Mouse (Mus musculus) cerebellum, adult 9-11 months (tissue): Measurements from ENCODE around the gene Gm28048.

Source experiments
- DNase-seq: peaks from one replicate; pipeline ENCODE4 v3.0.0; 2022

The Gm28048 gene

DNA sequence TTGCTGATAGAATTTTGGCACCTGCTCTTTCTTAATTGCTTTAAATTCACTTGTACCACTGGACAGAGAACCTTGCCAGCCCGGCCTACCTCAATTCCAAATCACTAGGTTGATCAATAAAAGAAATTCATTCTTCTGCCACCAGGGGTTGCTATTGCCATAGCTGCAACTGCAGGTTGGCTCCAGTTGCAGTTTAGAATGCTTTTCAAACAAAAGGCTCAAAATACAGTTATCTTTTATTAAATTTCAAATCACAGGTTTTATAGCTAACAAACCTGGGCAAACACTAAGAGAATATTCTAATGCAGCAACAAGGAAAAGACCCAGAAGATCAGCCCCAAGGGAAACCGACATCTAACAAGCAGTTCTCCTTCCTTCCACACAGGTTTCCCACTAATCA lies 5.5 kb upstream of the Gm28048 start:
- DNase-seq, result no peak

- no peak for DNase-seq
Observed at GRCm38 (mm10) chr11:22985510-22985909, 3.6 kb upstream of the Gm28048 start.

- no peak for DNase-seq
Observed at GRCm38 (mm10) chr11:22982846-22983245, 956 bp upstream of the Gm28048 start.

DNA sequence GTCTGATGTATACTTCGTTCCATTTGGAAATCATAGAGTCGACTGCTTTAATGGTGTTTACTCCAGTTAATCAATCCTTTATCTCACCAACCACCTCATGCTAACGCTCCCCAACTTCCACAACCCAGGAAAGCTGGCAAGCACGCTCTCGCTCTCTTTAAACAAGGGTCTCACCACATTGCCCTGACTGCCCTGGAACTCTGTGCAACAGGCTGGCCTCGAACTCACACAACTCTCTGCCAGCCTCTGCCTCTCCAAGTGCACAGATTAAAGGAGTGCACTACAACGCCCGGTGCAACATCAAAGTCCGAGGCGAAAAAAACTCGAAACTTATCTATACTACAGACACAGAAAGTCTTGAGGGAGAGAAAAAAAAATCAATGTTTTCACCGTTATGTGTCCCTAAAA lies 343 bp downstream of the Gm28048 start:
- peak; percentile 61 for DNase-seq

DNA sequence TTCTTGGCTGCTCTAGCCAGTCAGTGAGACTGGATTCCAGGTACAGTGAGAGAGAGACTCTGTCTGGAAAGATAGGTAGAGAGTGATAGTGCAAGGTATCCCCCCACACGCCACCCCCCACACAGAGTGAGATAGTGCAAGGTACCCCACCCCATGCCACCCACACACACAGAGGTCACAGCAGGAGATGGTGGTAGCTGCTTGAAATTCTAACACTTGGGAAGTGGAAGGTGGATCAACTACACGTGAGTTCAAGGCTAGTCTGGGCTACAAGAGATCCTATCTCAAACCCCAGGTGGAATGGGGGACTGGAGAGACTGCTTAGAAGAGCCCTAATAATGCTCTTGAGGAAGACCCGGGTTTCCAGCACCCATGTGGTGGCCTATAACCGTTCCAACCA lies 849 bp downstream of the Gm28048 start:
- DNase-seq, result no peak

DNA sequence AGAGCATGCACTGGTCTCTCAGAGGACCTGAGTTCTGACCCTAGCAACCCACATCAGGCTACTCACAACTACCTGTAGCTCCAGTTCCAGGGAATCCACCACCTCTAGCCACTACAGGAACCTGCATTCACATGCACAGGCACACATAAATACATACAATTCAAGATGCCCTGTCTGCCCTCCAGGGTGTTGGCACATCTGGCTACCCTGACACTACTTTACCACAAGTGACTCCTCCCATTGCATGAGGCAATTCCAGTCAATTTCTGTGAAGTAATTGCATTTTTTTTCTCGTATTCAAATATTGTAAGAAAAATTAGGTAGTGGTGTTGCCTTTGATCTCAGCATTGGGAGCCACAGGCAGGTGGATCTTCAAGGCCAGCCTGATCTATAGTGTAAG lies 2.7 kb downstream of the Gm28048 start:
- DNase-seq, result no peak

- peak; percentile 80 for DNase-seq
Observed at GRCm38 (mm10) chr11:22978711-22979110, 3.2 kb downstream of the Gm28048 start.

- peak; percentile 57 for DNase-seq
Observed at GRCm38 (mm10) chr11:22978215-22978614, 3.7 kb downstream of the Gm28048 start.

- DNase-seq, result no peak
Observed at GRCm38 (mm10) chr11:22973599-22973998, 8.3 kb downstream of the Gm28048 start.

GRCm38 (mm10) chr11:22972746-22973526 lies 9.0 kb downstream of the Gm28048 start:
- DNase-seq, result peak; percentile 87

GRCm38 (mm10) chr11:22971835-22972709 lies 9.8 kb downstream of the Gm28048 start, which contains the start of gene Zrsr1:
TSS of gene Zrsr1 (plus strand) at chr11:22972005.
- peak; percentile 89 for DNase-seq

DNA sequence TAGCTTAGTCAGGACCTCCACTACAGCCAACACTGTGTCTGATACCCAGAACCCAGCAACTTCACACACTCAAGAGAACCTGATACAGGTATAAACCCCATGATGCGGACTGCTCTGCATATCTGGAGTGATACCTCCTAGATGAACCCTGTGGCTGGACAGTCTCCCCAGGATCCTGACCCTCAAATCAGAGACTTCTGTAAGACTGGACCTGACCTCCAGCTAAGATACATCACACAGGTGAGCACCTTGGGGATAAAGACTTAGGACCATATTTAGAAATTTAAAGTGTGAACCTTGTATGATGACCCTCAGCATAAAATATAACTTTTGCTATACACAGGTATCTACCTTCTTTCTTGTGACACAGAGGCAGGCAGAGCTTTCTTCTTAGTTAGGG lies 11.3 kb downstream of the Gm28048 start:
- DNase-seq, result no peak

- no peak for DNase-seq
Observed at GRCm38 (mm10) chr11:22969486-22969885, 12.4 kb downstream of the Gm28048 start.

- no peak for DNase-seq
Observed at GRCm38 (mm10) chr11:22965503-22965902, 16.4 kb downstream of the Gm28048 start.

GRCm38 (mm10) chr11:22964401-22964800 lies 17.5 kb downstream of the Gm28048 start:
- DNase-seq, result no peak

DNA sequence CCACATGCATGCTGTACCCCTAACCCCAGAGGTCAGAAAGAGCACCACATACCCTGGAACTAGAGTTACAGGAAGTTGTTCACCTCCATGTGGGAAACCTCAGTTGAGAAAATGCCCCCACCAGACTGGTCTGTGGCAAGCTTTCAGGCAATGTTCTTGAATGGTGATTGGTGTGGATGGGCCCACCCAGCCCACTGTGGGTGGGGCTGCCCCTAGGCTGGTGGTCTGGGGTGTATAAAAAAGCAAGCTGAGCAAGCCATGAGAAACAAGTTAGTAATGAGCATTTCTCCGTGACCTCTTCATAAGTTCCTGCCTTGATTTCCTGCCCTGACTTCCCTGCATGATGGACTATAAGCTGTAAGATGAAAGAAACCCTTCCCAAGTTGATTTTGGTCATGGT lies 19.8 kb downstream of the Gm28048 start:
- no peak for DNase-seq

GRCm38 (mm10) chr11:22957791-22958374 lies 24.0 kb downstream of the Gm28048 start:
- no peak for DNase-seq

GRCm38 (mm10) chr11:22956830-22957229 lies 25.1 kb downstream of the Gm28048 start:
- no peak for DNase-seq

- DNase-seq, result no peak
Observed at GRCm38 (mm10) chr11:22956346-22956745, 25.5 kb downstream of the Gm28048 start.

- DNase-seq, result no peak
Observed at GRCm38 (mm10) chr11:22952668-22953067, 29.2 kb downstream of the Gm28048 start.

GRCm38 (mm10) chr11:22950131-22950530 lies 31.8 kb downstream of the Gm28048 start:
- DNase-seq, result no peak

GRCm38 (mm10) chr11:22949101-22949500 lies 32.8 kb downstream of the Gm28048 start:
- no peak for DNase-seq

GRCm38 (mm10) chr11:22938983-22939382 lies 42.9 kb downstream of the Gm28048 start:
- DNase-seq, result no peak
